Mouse (Mus musculus) frontal cortex, postnatal 36 days (tissue): Measurements from ENCODE around the gene Dnajc11.

Experiments used
- DNase-seq, 2 experiments: peaks; one replicate each; pipeline ENCODE4 v3.0.0; 2022; ENCODE audit warnings: low spot score in 2 of 2

The Dnajc11 gene

DNA sequence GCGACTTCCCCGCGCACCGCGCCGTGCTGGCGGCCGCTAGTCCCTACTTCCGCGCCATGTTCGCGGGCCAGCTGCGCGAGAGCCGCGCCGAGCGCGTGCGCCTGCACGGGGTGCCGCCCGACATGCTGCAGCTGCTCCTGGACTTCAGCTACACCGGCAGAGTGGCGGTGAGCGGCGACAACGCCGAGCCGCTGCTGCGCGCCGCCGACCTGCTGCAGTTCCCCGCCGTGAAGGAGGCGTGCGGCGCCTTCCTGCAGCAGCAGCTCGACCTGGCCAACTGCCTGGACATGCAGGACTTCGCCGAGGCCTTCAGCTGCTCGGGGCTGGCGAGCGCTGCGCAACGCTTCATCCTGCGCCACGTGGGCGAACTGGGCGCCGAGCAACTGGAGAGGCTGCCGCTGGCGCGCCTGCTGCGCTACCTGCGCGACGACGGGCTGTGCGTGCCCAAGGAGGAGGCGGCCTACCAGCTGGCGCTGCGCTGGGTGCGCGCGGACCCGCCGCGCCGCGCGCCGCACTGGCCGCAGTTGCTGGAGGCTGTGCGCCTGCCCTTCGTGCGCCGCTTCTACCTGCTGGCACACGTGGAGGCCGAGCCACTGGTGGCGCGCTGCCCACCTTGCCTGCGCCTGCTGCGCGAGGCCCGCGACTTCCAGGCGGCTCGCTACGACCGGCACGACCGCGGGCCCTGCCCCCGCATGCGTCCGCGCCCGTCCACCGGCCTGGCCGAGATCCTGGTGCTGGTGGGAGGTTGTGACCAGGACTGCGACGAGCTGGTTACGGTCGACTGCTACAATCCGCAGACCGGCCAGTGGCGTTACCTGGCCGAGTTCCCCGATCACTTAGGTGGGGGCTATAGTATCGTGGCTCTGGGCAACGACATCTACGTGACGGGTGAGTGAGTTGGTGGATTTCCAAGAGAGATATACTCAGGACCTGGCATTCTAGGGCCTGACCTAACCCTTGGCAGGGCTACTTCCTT is 75.9 kb downstream of the Dnajc11 start:
- DNase-seq, result peak; percentile 73 to 85

DNA sequence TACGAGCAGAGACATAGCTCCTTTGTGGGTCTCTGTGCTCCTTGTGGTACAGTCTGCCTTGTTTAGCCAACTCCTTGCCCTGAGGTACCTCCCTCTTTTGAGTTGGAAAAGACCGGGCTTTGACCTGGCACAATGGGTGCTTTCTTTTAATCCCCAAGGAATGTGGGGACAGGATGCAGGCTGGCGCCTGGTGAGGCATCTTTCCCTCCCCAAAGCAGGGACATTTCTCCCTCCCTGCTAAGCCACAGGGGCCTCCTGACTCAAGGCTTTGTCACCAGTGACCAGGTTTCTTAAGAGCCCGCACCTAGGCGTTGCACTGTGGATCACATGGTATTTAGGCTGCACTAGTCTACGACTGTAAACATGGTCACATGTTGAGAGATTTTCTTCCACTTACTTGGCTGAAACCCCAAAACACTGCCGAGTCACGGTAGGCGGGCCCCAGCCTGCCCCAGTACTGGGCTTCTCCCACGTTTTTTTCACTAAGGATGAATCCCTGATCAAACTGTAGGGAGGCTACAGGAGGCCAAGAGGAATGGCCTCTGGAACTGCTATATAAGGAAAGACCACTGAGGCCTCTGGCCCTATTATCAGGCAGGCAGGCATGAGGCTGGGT is 76.7 kb downstream of the Dnajc11 start:
- no peak for DNase-seq

DNA sequence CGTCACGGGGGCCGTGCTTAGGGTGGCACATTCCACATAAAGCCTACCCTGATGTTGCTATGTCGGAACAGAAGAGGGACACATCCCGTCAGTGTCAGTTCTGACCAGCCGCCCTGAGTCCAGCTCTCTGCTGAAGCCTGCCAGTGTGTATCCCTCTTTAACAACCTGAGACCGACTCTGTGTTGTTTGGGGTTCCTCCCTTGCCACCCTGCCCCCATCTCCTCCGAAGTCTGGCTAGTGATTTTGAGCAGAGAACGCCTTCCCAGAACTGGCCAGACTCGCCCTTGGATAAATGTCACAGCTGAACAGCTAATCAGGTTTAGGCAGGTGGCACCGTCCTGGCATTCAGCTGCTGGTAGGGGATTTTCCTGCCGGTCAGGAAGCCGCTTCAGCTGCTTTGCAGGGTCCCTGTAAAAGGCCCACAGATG is 77.2 kb downstream of the Dnajc11 start:
- DNase-seq, result no peak

DNA sequence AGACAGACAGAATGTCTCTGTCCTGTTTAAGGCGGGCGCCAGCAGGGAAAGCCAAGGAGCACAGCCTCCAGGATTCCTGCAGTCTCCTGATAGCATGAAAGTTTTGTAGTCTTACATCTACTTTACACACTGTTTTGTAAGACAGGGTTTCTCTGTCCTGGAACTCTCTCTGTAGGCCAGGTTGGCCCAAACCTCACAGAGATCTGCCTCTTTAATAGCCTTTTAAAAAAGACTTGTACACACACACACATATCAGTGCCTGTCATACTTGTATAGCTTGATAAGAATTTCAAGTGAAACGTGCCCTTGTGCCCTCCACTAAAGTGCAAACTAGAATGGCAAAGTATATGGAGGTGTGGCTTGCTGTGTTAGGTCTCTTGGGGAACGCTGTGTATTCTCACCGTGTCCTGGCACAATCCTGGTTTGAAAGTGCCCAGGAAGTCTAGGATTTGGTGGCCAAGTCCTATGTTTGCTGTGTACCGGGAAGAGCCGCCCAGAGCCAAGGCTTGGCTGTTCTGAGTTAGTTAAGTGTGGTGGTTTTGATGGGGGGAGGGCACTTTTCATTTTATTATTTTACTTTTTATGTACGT is 77.8 kb downstream of the Dnajc11 start:
- no peak for DNase-seq

DNA sequence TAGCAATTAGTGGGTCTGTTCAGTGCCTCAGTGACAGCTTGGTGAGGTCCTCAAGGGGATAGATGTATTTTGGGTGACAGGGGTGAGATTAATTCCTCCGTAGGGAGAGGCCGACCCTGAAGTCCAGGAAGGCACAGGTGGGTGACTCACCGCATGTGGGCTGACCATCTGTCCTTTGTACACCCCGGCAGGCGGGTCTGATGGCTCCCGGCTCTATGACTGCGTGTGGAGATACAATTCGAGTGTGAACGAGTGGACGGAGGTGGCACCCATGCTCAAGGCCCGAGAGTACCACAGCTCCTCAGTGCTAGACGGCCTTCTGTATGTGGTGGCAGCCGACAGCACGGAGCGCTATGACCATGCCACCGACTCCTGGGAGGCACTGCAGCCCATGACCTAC is 78.6 kb downstream of the Dnajc11 start:
- no peak for DNase-seq

DNA sequence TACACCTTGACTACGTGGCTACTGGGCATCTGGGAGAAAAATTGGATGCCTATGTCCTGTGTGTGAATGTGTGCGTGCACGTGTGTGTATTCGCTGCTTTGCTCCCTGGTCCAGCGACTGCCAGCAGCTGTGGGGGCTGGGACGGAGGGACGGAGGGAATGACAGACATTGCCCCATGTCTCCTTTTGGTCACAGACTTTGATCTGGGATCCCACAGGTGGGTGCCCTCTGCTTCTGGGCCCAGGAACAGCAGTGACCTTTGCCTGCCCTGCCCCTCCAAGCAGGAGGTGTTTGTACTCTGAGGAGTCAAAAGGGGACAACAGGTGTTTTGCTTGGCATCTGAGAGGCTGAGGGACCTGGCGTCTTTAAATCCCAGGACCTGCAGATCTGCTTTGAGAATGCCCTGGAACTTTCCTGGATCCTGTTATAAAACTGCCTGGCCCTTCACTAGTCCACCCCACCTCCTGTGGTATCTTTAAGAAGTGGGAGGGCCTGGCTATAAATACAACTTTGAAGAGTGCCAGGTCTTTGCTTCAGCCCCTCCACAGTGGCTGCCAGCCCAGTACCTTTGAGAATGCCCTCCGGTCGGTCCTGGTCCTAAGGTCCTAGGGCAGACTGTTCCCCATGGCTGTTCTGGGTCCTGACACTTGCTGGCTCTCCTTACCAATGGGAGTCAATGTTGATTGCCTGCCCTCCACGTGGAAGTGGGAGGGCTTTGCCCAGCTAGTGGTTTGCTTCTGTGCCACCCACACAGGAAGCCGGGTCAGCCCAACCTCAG is 79.7 kb downstream of the Dnajc11 start:
- no peak for DNase-seq

DNA sequence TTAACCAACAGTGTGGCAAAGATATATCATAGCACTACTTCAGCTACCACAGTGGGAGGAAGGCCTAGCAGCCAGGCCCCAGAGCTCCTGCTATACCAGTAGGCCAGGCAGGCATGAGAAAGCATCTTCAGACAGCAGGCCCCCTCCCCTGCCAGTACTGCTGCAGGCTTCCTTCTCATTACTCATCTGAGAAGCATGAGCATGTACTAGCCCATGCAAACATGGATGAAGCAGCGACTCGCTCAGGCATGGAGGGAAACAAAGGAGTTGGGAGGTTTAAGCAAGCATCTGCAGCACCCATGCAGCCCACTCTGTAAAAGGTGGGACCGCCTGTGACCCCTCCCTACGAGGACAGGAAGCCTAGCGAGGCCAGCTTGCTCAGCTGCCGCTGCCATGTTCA is 85.6 kb downstream of the Dnajc11 start:
- no peak for DNase-seq

DNA sequence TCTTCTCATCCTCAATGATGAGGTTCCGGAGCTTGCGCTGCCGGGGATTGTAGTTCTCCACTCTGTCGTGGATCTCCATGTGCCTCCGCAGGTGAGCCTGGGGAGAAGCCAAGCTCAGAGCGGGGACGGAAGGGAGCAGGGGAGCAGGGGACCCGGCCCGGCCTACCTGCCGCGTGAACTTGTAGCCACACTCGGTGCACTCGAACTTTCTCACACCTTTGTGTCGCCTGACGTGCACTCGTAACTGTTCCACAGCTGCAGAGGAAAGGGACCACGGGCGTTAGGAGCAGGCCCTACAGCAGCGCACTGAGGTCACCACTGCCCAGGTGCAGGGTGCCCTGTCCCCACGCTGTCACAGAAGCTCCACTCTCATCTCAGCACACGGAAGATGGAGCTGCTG is 86.5 kb downstream of the Dnajc11 start:
- no peak for DNase-seq

DNA sequence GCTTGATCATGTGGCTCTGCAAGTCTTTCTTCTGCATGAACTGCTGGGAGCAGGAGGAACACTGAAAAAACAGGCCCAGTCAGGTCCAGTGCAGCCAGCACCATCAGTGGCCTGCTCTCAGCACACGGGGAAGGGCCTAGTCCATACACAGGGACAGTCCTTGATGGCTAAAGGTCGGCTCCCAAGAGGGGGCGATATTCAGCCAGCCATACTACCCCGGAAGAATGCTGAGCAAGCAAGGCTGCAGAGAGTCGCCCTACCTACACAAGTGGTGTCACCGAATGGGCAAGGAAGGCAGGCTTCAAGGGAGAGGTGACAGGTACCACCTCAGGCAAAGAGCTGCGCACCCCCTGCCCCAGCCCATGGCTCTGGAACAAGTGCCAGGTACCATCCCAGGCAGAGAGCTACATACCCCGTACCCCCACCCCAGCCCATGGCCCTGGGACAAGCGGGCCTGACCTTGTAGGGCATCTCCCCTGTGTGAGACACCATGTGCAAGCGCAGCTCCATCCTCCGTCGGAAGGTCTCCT is 88.1 kb downstream of the Dnajc11 start:
- no peak for DNase-seq

DNA sequence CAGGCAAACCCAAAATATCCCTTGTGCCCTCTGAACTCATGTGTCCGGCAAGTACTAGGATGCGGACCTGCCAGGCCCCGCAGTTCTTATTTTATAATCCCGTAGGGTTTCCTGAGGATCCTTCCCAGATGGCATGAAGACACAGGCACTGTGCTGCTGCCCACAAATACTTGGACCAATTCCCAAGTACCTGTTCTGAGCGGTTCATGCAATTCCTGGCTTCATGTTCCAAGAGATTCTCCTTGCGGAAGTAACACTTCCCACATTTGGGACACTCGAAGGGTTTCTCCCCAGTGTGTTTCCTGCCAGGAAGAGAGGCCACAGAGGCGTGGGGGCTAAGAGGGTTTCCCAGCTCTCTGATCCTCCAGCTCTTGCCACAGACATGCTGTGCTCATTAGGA is 89.0 kb downstream of the Dnajc11 start:
- DNase-seq, result no peak

DNA sequence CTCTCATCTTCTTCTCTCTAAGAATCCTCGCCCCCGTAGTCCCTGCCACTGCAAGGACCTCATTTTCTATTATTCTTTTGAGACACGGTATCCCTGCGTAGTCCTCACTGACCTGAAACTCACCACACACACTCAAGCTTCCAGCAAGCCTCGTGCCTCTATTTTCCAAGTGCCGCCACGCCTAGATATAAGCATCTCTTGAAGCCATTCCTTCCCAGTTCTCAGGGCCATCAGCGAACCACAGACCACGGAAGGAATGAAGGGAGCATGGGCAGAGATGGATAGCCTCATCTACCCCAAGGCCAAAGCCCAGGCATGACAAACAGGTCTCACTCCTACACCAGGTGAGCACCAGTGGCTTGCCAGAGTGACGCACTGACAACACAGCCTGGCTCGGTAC is 91.0 kb downstream of the Dnajc11 start:
- no peak for DNase-seq

DNA sequence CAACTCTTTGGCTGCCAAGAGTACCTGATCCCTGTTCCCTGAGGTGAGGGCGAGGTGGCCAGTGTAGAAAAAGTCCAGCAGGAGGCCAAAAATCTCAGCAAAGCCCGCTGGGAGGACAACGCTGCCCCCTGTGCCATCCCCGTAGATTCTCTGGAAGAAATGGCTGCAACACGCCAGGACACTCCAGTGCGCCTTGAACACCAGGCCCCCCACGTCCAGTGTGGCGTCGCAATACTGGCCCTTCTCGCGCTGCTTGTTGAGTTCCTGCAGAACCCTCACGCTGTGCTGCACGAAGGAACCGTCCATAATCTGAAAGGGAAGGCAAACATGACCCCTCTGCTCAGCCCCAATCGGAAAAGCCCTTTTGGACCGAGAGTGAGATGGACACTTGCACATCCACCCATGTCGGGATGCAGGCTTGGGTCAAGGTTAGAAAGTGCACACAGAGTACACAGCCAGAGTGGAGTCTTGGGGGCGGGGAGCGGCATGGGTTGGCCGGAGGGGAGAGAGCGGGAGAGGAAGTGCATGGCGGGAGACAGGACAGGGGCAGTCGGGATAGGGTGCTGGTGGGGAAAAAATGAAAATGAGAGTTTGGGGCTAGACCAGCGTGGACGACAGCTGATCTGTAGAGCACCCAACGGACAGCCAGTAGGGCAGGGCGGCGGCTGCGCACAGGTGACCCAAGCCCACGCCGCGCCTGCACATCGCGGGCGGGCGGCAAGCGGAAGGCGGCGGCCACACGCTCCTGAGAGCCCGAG is 93.4 kb downstream of the Dnajc11 start:
- DNase-seq, result no peak

DNA sequence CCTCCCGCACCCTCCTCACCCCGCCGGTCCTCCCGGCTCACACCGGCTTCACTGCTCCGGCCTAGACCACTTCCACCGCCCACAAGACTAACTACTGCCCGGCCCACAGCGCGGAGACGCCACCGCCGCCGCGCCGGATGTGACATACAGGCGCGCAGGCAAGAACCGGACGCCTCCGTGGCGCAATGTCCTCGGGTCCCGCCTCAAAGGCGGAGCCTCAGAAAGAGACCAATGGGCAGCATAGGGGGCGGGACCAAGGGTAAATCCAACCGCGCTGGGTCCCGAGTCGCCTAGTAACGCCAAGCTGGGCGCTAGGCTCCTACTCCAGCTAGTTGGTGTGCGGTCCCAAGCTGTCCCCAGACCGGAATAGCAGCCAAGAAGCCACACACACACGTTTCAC is 94.0 kb downstream of the Dnajc11 start, which contains the start of gene Zbtb48:
Zbtb48 (minus strand) TSS at position 148 of the 400 bp plus-strand sequence.
- peak; percentile 94 to 98 for DNase-seq

DNA sequence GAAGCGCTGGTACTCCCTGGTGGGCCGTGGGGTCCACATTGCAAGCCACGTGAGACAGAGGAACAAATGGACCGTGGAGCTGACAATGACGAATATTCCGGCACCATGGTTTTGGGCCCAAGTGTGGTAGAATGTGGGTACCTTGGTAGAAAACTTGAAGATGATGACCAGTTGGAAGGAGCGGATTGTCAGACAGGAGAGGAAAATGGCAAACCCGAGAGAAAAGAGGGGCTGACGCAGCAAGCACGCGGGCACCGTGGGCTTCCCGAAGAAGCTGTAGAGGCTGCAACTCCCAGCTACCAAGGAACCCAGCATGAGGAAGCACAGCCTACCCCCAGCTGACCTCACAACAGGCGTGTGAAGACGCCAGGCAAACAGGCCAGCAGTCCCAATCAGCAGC is 95.0 kb downstream of the Dnajc11 start:
- DNase-seq, result no peak

DNA sequence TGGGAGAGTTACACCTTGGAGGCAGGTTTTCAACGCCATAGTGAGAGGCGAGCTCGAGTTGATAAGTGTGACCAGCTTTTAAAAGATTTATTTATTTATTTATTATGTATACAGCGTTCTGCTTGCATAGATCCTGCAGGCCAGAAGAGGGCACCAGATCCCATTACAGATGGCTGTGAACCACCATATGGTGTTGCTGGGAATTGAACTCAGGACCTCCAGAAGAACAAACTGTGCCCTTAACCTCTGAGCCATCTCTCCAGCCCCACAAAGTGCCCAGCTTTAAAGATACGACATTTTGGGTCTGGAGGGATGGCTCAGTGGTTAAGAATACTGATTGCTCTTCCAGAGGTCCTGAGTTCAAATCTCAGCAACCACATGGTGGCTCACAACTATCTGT is 95.6 kb downstream of the Dnajc11 start:
- no peak for DNase-seq

DNA sequence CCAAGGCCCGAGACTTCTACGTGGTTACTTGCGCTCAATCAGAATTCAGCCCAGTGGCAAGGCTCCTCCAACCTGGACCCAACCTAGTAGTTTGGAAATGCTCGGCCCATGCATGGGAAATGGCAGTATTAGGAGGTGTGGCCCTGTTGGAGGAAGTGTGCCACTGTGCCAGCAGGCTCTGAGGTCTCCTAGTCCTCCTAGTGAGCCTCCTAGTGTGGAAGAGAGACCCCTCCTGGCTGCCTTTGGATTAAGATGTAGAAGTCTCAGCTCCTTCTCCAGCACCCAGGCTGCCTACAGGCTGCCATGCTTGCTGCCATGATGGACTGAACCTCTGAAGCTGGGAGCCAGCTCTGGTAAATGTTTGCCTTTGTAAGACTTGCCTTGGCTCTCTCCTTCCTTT is 96.5 kb downstream of the Dnajc11 start:
- no peak for DNase-seq
